Mouse (Mus musculus) midbrain, embryonic 11.5 days (tissue): ENCODE results near the gene Cnot2. TPM values are rescaled to one million over a fixed set of nuclear protein-coding genes. Genes with fewer than 3 reads are reported as not detected.

Experiments
- ATAC-seq: fragments of 200-750 bp; cut with Nextera tagmentation; 2 replicates; pipeline ENCODE4 v1.8.0; 2017; ENCODE audit warnings: moderate TSS enrichment, moderate library complexity; ENCODE audit not compliant: low FRiP score
- DNase-seq: peaks from one replicate; pipeline ENCODE4 v3.0.0; 2015; ENCODE audit warnings: low spot score; ENCODE audit errors: missing footprints
- H3K27ac ChIP-seq: fragments of 300-500 bp; sonication (generic); 2 replicates; pipeline ENCODE4 v1.5.1; 2014; ENCODE audit warnings: low read depth, low read length
- H3K27me3 ChIP-seq: fragments of 300-500 bp; sonication (generic); 2 replicates; pipeline ENCODE4 v1.6.1; 2014; ENCODE audit warnings: mild to moderate bottlenecking, low read length, moderate library complexity, mixed read lengths; ENCODE audit not compliant: control insufficient read depth, insufficient read depth
- H3K36me3 ChIP-seq: fragments of 300-500 bp; sonication (generic); 2 replicates; pipeline ENCODE4 v1.6.1; 2014; ENCODE audit warnings: mild to moderate bottlenecking, low read length, moderate library complexity, mixed read lengths; ENCODE audit not compliant: control insufficient read depth, insufficient read depth
- H3K4me1 ChIP-seq: fragments of 300-500 bp; sonication (generic); 2 replicates; pipeline ENCODE4 v1.6.1; 2014; ENCODE audit warnings: low read length; ENCODE audit not compliant: control insufficient read depth, insufficient read depth
- H3K4me2 ChIP-seq: fragments of 300-500 bp; sonication (generic); 2 replicates; pipeline ENCODE4 v1.6.1; 2014; ENCODE audit warnings: mild to moderate bottlenecking, moderate library complexity
- H3K4me3 ChIP-seq: fragments of 300-500 bp; sonication (generic); 2 replicates; pipeline ENCODE4 v1.5.1; 2014; ENCODE audit warnings: low read depth, low read length
- H3K9ac ChIP-seq: fragments of 300-500 bp; sonication (generic); 2 replicates; pipeline ENCODE4 v1.6.1; 2014; ENCODE audit warnings: low read length
- H3K9me3 ChIP-seq: fragments of 300-500 bp; sonication (generic); 2 replicates; pipeline ENCODE4 v1.6.1; 2016; ENCODE audit warnings: low read length; ENCODE audit not compliant: control insufficient read depth
- WGBS: fragments of 180-500 bp; shearing (Covaris S2); extraction: QIAGEN DNeasy Blood & Tissue Kit; methylation state at CpG from one replicate; pipeline ENCODE4 v1.1.7; 2014; 5-methylcytosine and 5-hydroxymethylcytosine counted together
- polyA plus RNA-seq: library from polyadenylated mRNA; unstranded; fragments of >200 nt; fragmentation: Nextera tagmentation; extraction: Ambion mirVana; gene quantifications from 2 replicates; pipeline ENCODE4 v1.2.1, GENCODE M21; 2014

The Cnot2 gene
- polyA plus RNA-seq, 1 experiment from 2014 or later, result 145 TPM

GRCm38 (mm10) chr10:116480988-116481387 is 100.3 kb downstream of the Cnot2 start:
- WGBS, result 91% methylated on average over 5 of the region's 5 CpGs
- no peak overlapping the region for H3K27ac ChIP-seq
- H3K4me3 ChIP-seq, result no peak overlapping the region
- H3K9me3 ChIP-seq, result no peaks in the 10 kb centered on the region
- H3K27me3 ChIP-seq, result no peaks in the 10 kb centered on the region
- H3K4me2 ChIP-seq, result no peak overlapping the region
- no peaks in the 10 kb centered on the region for H3K4me1 ChIP-seq
- ATAC-seq (no peak), DNase-seq (no peak)
- H3K36me3 ChIP-seq, result peaks cover 5% of the 10 kb centered on the region; the same call in 1 of the 2 replicates
- no peak overlapping the region for H3K9ac ChIP-seq

DNA sequence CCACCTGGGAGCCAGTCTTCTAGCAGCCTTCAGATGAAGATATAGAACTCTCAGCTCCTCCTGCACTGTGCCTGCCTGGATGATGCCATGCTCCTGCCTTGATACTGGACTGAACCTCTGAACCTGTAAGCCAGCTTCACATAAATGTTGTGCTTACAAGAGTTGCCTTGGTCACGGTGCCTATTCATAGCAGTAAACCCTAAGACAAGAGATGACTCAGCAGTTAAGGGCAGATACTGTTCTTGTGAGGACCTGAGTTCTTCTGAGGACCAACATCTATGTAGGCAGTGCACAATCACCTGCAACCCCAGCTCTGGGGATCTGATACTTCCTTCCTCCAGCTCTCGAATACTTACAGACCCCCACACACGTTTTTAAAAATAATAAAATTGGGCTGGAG is 104.8 kb downstream of the Cnot2 start:
- WGBS, result 91% methylated on average over 3 of the region's 3 CpGs
- Histone ChIP-seq H3K36me3 (no peaks in the 10 kb centered on the region), H3K27me3 (no peaks in the 10 kb centered on the region), H3K4me1 (peaks cover 7% of the 10 kb centered on the region), H3K27ac (no peak overlapping the region), H3K4me2 (no peak overlapping the region), H3K9me3 (no peaks in the 10 kb centered on the region), H3K4me3 (no peak overlapping the region), H3K9ac (no peak overlapping the region)
- ATAC-seq (no peak), DNase-seq (no peak)

GRCm38 (mm10) chr10:116475725-116476124 is 105.6 kb downstream of the Cnot2 start:
- WGBS, result 75% methylated on average over 6 of the region's 6 CpGs
- no peak overlapping the region for H3K4me3 ChIP-seq
- H3K4me1 ChIP-seq, result peaks cover 7% of the 10 kb centered on the region
- H3K9ac ChIP-seq, result no peak overlapping the region
- no peaks in the 10 kb centered on the region for H3K9me3 ChIP-seq
- no peaks in the 10 kb centered on the region for H3K27me3 ChIP-seq
- DNase-seq (no peak), ATAC-seq (no peak)
- H3K36me3 ChIP-seq, result no peaks in the 10 kb centered on the region
- H3K4me2 ChIP-seq, result no peak overlapping the region
- H3K27ac ChIP-seq, result no peak overlapping the region

GRCm38 (mm10) chr10:116473759-116474549 is 107.4 kb downstream of the Cnot2 start, which contains the start of gene Kcnmb4:
Gene Kcnmb4 (minus strand): TSS chr10:116473878.
- Histone ChIP-seq H3K27ac (peak within 1 kb of the TSS; percentile 48), H3K9ac (peak within 1 kb of the TSS; percentile 88), H3K4me3 (peak within 1 kb of the TSS; percentile 66), H3K27me3 (no peaks in the 10 kb centered on the region), H3K4me1 (peaks cover 7% of the 10 kb centered on the region), H3K36me3 (no peaks in the 10 kb centered on the region), H3K9me3 (no peaks in the 10 kb centered on the region), H3K4me2 (peak within 1 kb of the TSS; percentile 91)
- peak; percentile 88 for ATAC-seq
- peak; percentile 96 for DNase-seq
- under 1% methylated on average over 62 of the region's 92 CpGs for WGBS

DNA sequence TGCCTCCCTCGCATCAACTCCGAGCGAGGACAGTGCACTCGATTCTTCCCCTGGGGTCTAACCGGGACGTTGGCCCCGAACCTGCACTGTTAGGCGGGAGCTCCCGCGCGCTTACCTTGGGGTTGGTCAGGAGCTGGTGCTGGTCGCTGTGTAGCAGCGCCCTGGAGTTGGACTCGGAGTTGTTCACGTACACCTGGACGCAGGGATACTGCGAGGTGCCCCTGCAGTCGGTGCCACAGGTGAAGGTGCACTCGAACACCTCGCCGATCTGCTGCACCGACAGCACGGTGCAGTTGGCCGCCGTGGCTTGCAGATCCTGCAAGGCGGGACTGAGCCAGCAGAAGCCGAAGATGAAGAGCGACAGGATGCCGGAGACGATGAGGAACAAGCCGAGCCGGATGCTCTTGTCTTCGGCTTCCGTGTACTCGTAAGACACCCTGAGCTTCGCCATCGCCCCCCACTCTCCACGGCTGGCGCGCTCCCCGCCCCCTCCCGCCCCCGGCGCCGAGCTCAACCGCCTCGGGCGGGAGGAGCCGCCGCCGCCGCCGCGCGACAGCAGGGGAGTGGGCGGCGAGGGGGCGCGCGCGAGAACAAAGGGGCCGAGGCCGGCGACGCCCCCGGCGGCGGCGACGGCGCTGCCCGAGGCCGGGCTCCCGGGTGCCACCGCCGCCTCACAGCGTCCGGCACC is 108.1 kb downstream of the Cnot2 start:
- peak overlapping the region; percentile 88 for H3K9ac ChIP-seq
- peak; percentile 97 for DNase-seq
- peak; percentile 80 for ATAC-seq
- peak overlapping the region; percentile 48 for H3K27ac ChIP-seq
- H3K4me1 ChIP-seq, result peaks cover 7% of the 10 kb centered on the region
- peak overlapping the region; percentile 66 for H3K4me3 ChIP-seq
- H3K27me3 ChIP-seq, result no peaks in the 10 kb centered on the region
- peak overlapping the region; percentile 91 for H3K4me2 ChIP-seq
- under 1% methylated on average over 74 of the region's 78 CpGs for WGBS
- H3K9me3 ChIP-seq, result no peaks in the 10 kb centered on the region
- no peaks in the 10 kb centered on the region for H3K36me3 ChIP-seq

GRCm38 (mm10) chr10:116472579-116472978 is 108.7 kb downstream of the Cnot2 start:
- ATAC-seq (no peak), DNase-seq (peak; percentile 91)
- WGBS, result 12% methylated on average over 5 of the region's 5 CpGs
- Histone ChIP-seq H3K4me1 (peaks cover 7% of the 10 kb centered on the region), H3K4me3 (peak overlapping the region; percentile 66), H3K9ac (peak overlapping the region; percentile 88), H3K27me3 (no peaks in the 10 kb centered on the region), H3K4me2 (peak overlapping the region; percentile 91), H3K9me3 (no peaks in the 10 kb centered on the region), H3K36me3 (no peaks in the 10 kb centered on the region), H3K27ac (no peak overlapping the region; the same call in 1 of the 2 replicates)

GRCm38 (mm10) chr10:116470306-116470925 is 110.9 kb downstream of the Cnot2 start:
- DNase-seq (no peak), ATAC-seq (no peak)
- WGBS, result 88% methylated on average over 11 of the region's 11 CpGs
- Histone ChIP-seq H3K4me2 (no peak overlapping the region), H3K4me3 (no peak overlapping the region), H3K9me3 (no peaks in the 10 kb centered on the region), H3K27me3 (no peaks in the 10 kb centered on the region), H3K36me3 (no peaks in the 10 kb centered on the region), H3K9ac (no peak overlapping the region), H3K27ac (no peak overlapping the region), H3K4me1 (peaks cover 7% of the 10 kb centered on the region)

DNA sequence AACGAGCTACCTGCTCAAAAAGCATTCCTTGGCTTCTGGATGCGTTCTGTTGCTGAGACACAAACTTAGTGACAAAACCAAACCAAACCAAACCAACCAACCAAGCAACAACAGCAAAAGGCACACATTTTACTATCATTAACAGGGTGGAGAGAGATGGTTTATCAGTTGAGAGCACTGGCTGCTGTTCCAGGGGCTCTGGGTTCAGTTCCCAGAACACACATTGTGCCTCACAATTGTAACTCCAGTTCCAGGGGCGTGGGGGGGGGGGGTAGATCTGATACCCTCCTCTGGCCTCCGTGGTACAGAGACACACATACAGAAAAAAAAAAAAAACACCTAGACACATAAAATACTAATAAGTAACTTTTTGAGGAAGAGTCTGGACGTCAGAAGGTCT is 113.2 kb downstream of the Cnot2 start:
- 87% methylated on average over 5 of the region's 5 CpGs for WGBS

More for the DNA sequence above, 113.2 kb downstream of the Cnot2 start:
- Histone ChIP-seq H3K9ac (no peak overlapping the region), H3K4me2 (no peak overlapping the region), H3K27ac (no peak overlapping the region), H3K36me3 (no peaks in the 10 kb centered on the region), H3K27me3 (no peaks in the 10 kb centered on the region), H3K4me1 (peaks cover 7% of the 10 kb centered on the region), H3K4me3 (no peak overlapping the region), H3K9me3 (peaks cover 3% of the 10 kb centered on the region; the same call in 1 of the 2 replicates)
- DNase-seq (no peak), ATAC-seq (no peak)
